Mouse (Mus musculus) thymus, postnatal 0 days (tissue): ENCODE measurements around the gene Otogl. TPM values are rescaled to one million over a fixed set of nuclear protein-coding genes. Genes with fewer than 3 reads are reported as not detected.

Experiments used
- DNase-seq: peaks from one replicate; pipeline ENCODE4 v3.0.0-alpha.2; 2015; ENCODE audit warnings: low spot score
- polyA plus RNA-seq: library from polyadenylated mRNA; unstranded; fragments of >200 nt; fragmentation: Nextera tagmentation; extraction: Ambion mirVana; gene quantifications from 2 replicates; pipeline ENCODE4 v1.2.1, GENCODE M21; 2015

The Otogl gene
- 0.04 TPM in 1 of 2 replicates, not detected in the other for polyA plus RNA-seq

- DNase-seq = no peak
Measured at GRCm38 (mm10) chr10:107912084-107912573, at the start of gene Otogl. Gene Otogl (minus strand): TSS chr10:107912134.

GRCm38 (mm10) chr10:107956588-107956987 is 44.7 kb upstream of the Otogl start:
- DNase-seq = no peak

- DNase-seq = no peak
Measured at GRCm38 (mm10) chr10:107954444-107954843, 42.5 kb upstream of the Otogl start.

- no peak for DNase-seq
Measured at GRCm38 (mm10) chr10:107951596-107951995, 39.7 kb upstream of the Otogl start.

GRCm38 (mm10) chr10:107949945-107950344 is 38.0 kb upstream of the Otogl start:
- DNase-seq = no peak

GRCm38 (mm10) chr10:107948647-107949046 is 36.7 kb upstream of the Otogl start:
- no peak for DNase-seq

GRCm38 (mm10) chr10:107948038-107948437 is 36.1 kb upstream of the Otogl start:
- no peak for DNase-seq

- no peak for DNase-seq
Measured at GRCm38 (mm10) chr10:107946348-107946747, 34.4 kb upstream of the Otogl start.

GRCm38 (mm10) chr10:107943859-107944258 is 31.9 kb upstream of the Otogl start:
- DNase-seq = no peak

- DNase-seq = no peak
Measured at GRCm38 (mm10) chr10:107941188-107941900, 29.4 kb upstream of the Otogl start.

- no peak for DNase-seq
Measured at GRCm38 (mm10) chr10:107940302-107940701, 28.4 kb upstream of the Otogl start.

GRCm38 (mm10) chr10:107939821-107940220 is 27.9 kb upstream of the Otogl start:
- DNase-seq = no peak

GRCm38 (mm10) chr10:107934055-107934454 is 22.1 kb upstream of the Otogl start:
- DNase-seq = no peak

GRCm38 (mm10) chr10:107933527-107933926 is 21.6 kb upstream of the Otogl start:
- DNase-seq = no peak

GRCm38 (mm10) chr10:107931833-107932828 is 20.2 kb upstream of the Otogl start:
- DNase-seq = peak; percentile 23

GRCm38 (mm10) chr10:107930471-107931021 is 18.6 kb upstream of the Otogl start:
- DNase-seq = no peak

GRCm38 (mm10) chr10:107925306-107925705 is 13.4 kb upstream of the Otogl start:
- DNase-seq = no peak

- DNase-seq = no peak
Measured at GRCm38 (mm10) chr10:107923860-107924259, 11.9 kb upstream of the Otogl start.

- no peak for DNase-seq
Measured at GRCm38 (mm10) chr10:107922750-107923149, 10.8 kb upstream of the Otogl start.

GRCm38 (mm10) chr10:107921549-107921948 is 9.6 kb upstream of the Otogl start:
- no peak for DNase-seq

- DNase-seq = no peak
Measured at GRCm38 (mm10) chr10:107921134-107921533, 9.2 kb upstream of the Otogl start.

GRCm38 (mm10) chr10:107913013-107913412 is 1.1 kb upstream of the Otogl start:
- DNase-seq = no peak
